Mouse (Mus musculus) hindbrain, postnatal 0 days (tissue): ENCODE data around the gene 2410004B18Rik. TPM values are rescaled to one million over a fixed set of nuclear protein-coding genes. Genes with fewer than 3 reads are reported as not detected.
"Not testable (repeated sequence)": the region's sequence is repeated elsewhere in the genome, so short reads cannot be mapped to it uniquely, and the experiment has no call there.

Experiments used
- ATAC-seq: fragments of 200-750 bp; cut with Nextera tagmentation; 2 replicates; pipeline ENCODE4 v1.8.0; 2017; ENCODE audit warnings: mild to moderate bottlenecking, moderate TSS enrichment, moderate library complexity
- DNase-seq: peaks from one replicate; pipeline ENCODE4 v3.0.0-alpha.2; 2015; ENCODE audit warnings: low spot score
- H3K27ac ChIP-seq: fragments of 300-500 bp; sonication (generic); 2 replicates; pipeline ENCODE4 v1.5.1; 2014; ENCODE audit warnings: mild to moderate bottlenecking
- H3K27me3 ChIP-seq: fragments of 300-500 bp; sonication (generic); 2 replicates; pipeline ENCODE4 v1.6.1; 2014; ENCODE audit warnings: low read length, mixed read lengths; ENCODE audit not compliant: insufficient read depth
- H3K36me3 ChIP-seq: fragments of 300-500 bp; sonication (generic); 2 replicates; pipeline ENCODE4 v1.6.1; 2014; ENCODE audit warnings: low read length, mixed read lengths; ENCODE audit not compliant: insufficient read depth
- H3K4me1 ChIP-seq: fragments of 300-500 bp; sonication (generic); 2 replicates; pipeline ENCODE4 v1.6.1; 2014; ENCODE audit warnings: antibody characterized with exemption, low read length, mixed read lengths; ENCODE audit not compliant: insufficient read depth
- H3K4me2 ChIP-seq: fragments of 300-500 bp; sonication (generic); 2 replicates; pipeline ENCODE4 v1.6.1; 2014; ENCODE audit warnings: low read depth, mild to moderate bottlenecking, low read length, moderate library complexity, mixed read lengths
- H3K4me3 ChIP-seq: fragments of 300-500 bp; sonication (generic); 2 replicates; pipeline ENCODE4 v1.5.1; 2014; ENCODE audit warnings: low read length
- H3K9ac ChIP-seq: fragments of 300-500 bp; sonication (generic); replicated peaks from 2 replicates; pipeline ENCODE4 v1.6.1; 2014; ENCODE audit warnings: mild to moderate bottlenecking, low read length, moderate library complexity, mixed read lengths
- H3K9me3 ChIP-seq: fragments of 300-500 bp; sonication (generic); 2 replicates; pipeline ENCODE4 v1.6.1; 2016; ENCODE audit warnings: low read length, mixed read lengths
- CTCF ChIP-seq: IDR thresholded peaks from 2 replicates; pipeline ENCODE4 v1.5.1; 2016; ENCODE audit warnings: antibody characterized with exemption, control low read depth, low read depth
- WGBS: fragments of 180-500 bp; shearing (Covaris S2); extraction: QIAGEN DNeasy Blood & Tissue Kit; methylation state at CpG from one replicate; pipeline ENCODE4 v1.1.7; 2014; 5-methylcytosine and 5-hydroxymethylcytosine counted together
- polyA plus RNA-seq: library from polyadenylated mRNA; unstranded; fragments of >200 nt; fragmentation: Nextera tagmentation; extraction: Ambion mirVana; gene quantifications from 2 replicates; pipeline ENCODE4 v1.2.1, GENCODE M21; 2015
- total RNA-seq: library from RNA; depleted of rRNA; stranded (reverse); fragments of >200 nt; gene quantifications from 2 replicates; pipeline ENCODE4 v1.2.3, GENCODE M21; 2014

The 2410004B18Rik gene
- total and polyA plus RNA-seq, 2 experiments from 2014 or later, result 30.8 to 69.5 TPM

GRCm38 (mm10) chr3:145964018-145964387 is 26.2 kb downstream of the 2410004B18Rik start:
- Histone ChIP-seq H3K9ac (no peak overlapping the region), H3K9me3 (no peaks in the 10 kb centered on the region), H3K36me3 (no peaks in the 10 kb centered on the region), H3K4me2 (peak overlapping the region; percentile 35), H3K4me1 (peaks cover 3% of the 10 kb centered on the region; the same call in 1 of the 2 replicates), H3K4me3 (no peak overlapping the region), H3K27me3 (peaks cover 6% of the 10 kb centered on the region; the same call in 1 of the 2 replicates), H3K27ac (no peak overlapping the region)
- DNase-seq (peak; percentile 13), ATAC-seq (no peak)
- 30% methylated on average over 10 of the region's 10 CpGs for WGBS
- no peak for TF ChIP-seq CTCF

GRCm38 (mm10) chr3:145964473-145964872 is 26.7 kb downstream of the 2410004B18Rik start:
- Histone ChIP-seq H3K27me3 (peaks cover 6% of the 10 kb centered on the region; the same call in 1 of the 2 replicates), H3K27ac (no peak overlapping the region), H3K36me3 (no peaks in the 10 kb centered on the region), H3K9me3 (no peaks in the 10 kb centered on the region), H3K4me3 (no peak overlapping the region), H3K4me1 (peaks cover 3% of the 10 kb centered on the region; the same call in 1 of the 2 replicates), H3K9ac (no peak overlapping the region), H3K4me2 (peak overlapping the region; percentile 35; the same call in 1 of the 2 replicates)
- no peak for TF ChIP-seq CTCF
- DNase-seq, result peak; percentile 20
- WGBS, result 22% methylated on average over 10 of the region's 10 CpGs
- no peak for ATAC-seq

- not testable (repeated sequence) for H3K27me3 ChIP-seq, H3K36me3 ChIP-seq, H3K4me1 ChIP-seq, H3K9ac ChIP-seq, H3K4me3 ChIP-seq, DNase-seq, H3K4me2 ChIP-seq, H3K9me3 ChIP-seq, ATAC-seq, H3K27ac ChIP-seq
- WGBS, result 86% methylated on average over 3 of the region's 3 CpGs
These were observed 27.8 kb downstream of the 2410004B18Rik start for GRCm38 (mm10) chr3:145965583-145965982.

GRCm38 (mm10) chr3:145966806-145967205 is 29.0 kb downstream of the 2410004B18Rik start:
- no peak overlapping the region for H3K27ac ChIP-seq
- DNase-seq, result no peak
- no peak overlapping the region for H3K4me2 ChIP-seq
- no peaks in the 10 kb centered on the region for H3K9me3 ChIP-seq
- ATAC-seq, result no peak
- TF ChIP-seq CTCF, result no peak
- peaks cover 6% of the 10 kb centered on the region; the same call in 1 of the 2 replicates for H3K27me3 ChIP-seq
- H3K4me3 ChIP-seq, result no peak overlapping the region
- peaks cover 3% of the 10 kb centered on the region; the same call in 1 of the 2 replicates for H3K4me1 ChIP-seq
- no peak overlapping the region for H3K9ac ChIP-seq
- no peaks in the 10 kb centered on the region for H3K36me3 ChIP-seq
- WGBS, result 89% methylated on average over 5 of the region's 5 CpGs

- H3K9me3 ChIP-seq, result no peaks in the 10 kb centered on the region
- DNase-seq (no peak), ATAC-seq (no peak)
- H3K27me3 ChIP-seq, result no peaks in the 10 kb centered on the region
- no peak overlapping the region for H3K4me2 ChIP-seq
- H3K27ac ChIP-seq, result no peak overlapping the region
- no peak for TF ChIP-seq CTCF
- WGBS, result 53% methylated on average over 14 of the region's 14 CpGs
- H3K4me1 ChIP-seq, result 0 out of 2 replicates have a peak, but pooled peaks cover 3% of the 10 kb centered on the region
- H3K4me3 ChIP-seq, result no peak overlapping the region
- no peak overlapping the region for H3K9ac ChIP-seq
- H3K36me3 ChIP-seq, result no peaks in the 10 kb centered on the region
These were observed 31.3 kb downstream of the 2410004B18Rik start for GRCm38 (mm10) chr3:145969031-145969501.

- no peak overlapping the region for H3K4me2 ChIP-seq
- DNase-seq, result peak; percentile 14
- no peaks in the 10 kb centered on the region for H3K27me3 ChIP-seq
- no peaks in the 10 kb centered on the region for H3K36me3 ChIP-seq
- ATAC-seq, result no peak
- WGBS, result 32% methylated on average over 10 of the region's 10 CpGs
- H3K4me3 ChIP-seq, result no peak overlapping the region
- no peaks in the 10 kb centered on the region for H3K4me1 ChIP-seq
- no peak overlapping the region for H3K27ac ChIP-seq
- TF ChIP-seq CTCF, result no peak
- H3K9me3 ChIP-seq, result no peaks in the 10 kb centered on the region
- no peak overlapping the region for H3K9ac ChIP-seq
These were observed 33.7 kb downstream of the 2410004B18Rik start for GRCm38 (mm10) chr3:145971501-145971900.

GRCm38 (mm10) chr3:145974986-145975385 is 37.2 kb downstream of the 2410004B18Rik start:
- Histone ChIP-seq H3K4me3 (no peak overlapping the region), H3K9me3 (no peaks in the 10 kb centered on the region), H3K27ac (no peak overlapping the region), H3K4me1 (no peaks in the 10 kb centered on the region), H3K27me3 (no peaks in the 10 kb centered on the region), H3K36me3 (no peaks in the 10 kb centered on the region), H3K4me2 (no peak overlapping the region), H3K9ac (no peak overlapping the region)
- 92% methylated on average over 7 of the region's 7 CpGs for WGBS
- no peak for DNase-seq
- TF ChIP-seq CTCF, result no peak
- ATAC-seq, result no peak
